Mouse (Mus musculus) adrenal gland, postnatal 10 days (tissue): ENCODE results near the gene Cetn3. TPM values are rescaled to one million over a fixed set of nuclear protein-coding genes. Genes with fewer than 3 reads are reported as not detected.

Source experiments
- DNase-seq: peaks from one replicate; pipeline ENCODE4 v3.0.0; 2021; ENCODE audit warnings: mixed read lengths
- long read RNA-seq, 2 experiments: library from polyadenylated mRNA; stranded (forward); transcript quantifications; one replicate each; pipeline ENCODE4 v2.0.0; 2021
- total RNA-seq, 2 experiments: library from RNA; stranded (reverse); gene quantifications; 2 replicates each; pipeline ENCODE4 v1.2.3; 2021

Cetn3 gene
- 100 to 1,000 TPM; 120 to 138 TPM for total RNA-seq
- long read RNA-seq, experiment 1, transcript Cetn3-201 (5 exons, 1,226 nt): major isoform, 104 of 123 reads
- long read RNA-seq, experiment 1, transcript Cetn3-203 (2 exons, 529 nt): minor isoform, 6 of 123 reads
- long read RNA-seq, experiment 1, partial matches to known transcripts: 7 of 123 reads
- long read RNA-seq, experiment 1, other reads (novel, unspliced or antisense): 6 of 123 reads
- long read RNA-seq, experiment 2, transcript Cetn3-203 (2 exons, 529 nt): minor isoform, 5 of 99 reads
- long read RNA-seq, experiment 2, transcript Cetn3-201 (5 exons, 1,226 nt): major isoform, 92 of 99 reads
- long read RNA-seq, experiment 2, partial matches to known transcripts: 1 of 99 reads
- long read RNA-seq, experiment 2, other reads (novel, unspliced or antisense): 1 of 99 reads

DNA sequence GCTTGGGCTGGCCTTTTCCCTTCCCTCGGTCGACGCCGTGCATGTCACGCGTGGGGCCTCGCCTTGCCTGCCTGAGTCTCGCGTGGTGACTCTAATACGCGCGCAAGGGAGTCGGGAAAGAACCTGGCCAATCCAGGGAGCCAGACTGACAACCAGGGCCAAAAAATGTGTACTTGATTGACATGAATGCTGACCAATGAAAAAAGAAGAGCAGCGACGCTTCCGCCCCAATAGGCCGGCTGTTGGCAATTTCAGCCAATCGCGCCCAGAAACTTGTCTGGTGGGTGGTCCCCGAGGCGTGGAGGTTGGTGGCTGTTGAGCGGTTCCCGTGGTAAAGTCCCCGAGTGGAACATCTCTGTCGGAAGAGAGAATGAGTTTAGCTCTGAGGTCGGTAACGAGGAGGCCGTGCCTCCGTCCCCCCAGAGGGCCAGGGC, at the start of gene Cetn3:
Cetn3 (plus strand) TSS at position 107 of the 434 bp plus-strand sequence.
- DNase-seq: peak; percentile 91

- DNase-seq: no peak
Measured at GRCm38 (mm10) chr13:81736606-81737005, 46.3 kb upstream of the Cetn3 start.

GRCm38 (mm10) chr13:81740898-81741297, 42.0 kb upstream of the Cetn3 start:
- DNase-seq: no peak

DNA sequence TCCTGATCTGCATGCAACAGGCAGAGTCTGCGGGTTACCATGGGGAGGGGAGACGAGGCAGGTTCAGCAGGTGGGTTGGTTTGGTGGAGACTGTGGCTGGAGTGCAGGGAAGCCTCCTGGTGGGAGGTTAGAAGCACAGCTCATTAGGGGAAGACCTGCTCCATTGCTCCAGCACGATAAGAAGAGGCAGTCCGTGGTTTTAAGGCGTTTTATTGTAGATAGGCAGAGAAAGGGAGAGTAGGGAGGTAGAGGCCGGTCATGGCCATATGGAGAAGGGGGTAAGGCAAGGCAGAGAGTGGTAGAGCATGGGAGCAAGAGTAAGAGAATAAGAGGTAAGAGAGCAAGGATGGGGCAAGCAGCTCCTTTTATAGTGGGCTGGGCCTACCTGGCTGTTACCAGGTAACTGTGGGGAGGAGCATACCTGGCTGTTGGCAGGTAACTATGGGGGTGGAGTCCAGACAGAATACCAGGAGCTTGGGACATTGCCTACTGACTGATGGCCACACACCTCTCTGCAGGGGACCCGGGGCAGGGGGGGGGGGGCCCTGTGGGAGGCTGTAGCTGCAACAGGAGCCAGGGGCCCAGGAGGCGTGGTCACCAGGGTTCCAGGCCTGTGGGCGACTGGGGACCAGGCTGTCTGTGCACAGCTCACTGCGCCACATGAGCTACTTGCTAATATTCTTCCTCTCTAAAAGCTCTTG, 39.3 kb upstream of the Cetn3 start:
- no peak for DNase-seq

- DNase-seq: no peak
Measured at GRCm38 (mm10) chr13:81744092-81744396, 38.8 kb upstream of the Cetn3 start.

DNA sequence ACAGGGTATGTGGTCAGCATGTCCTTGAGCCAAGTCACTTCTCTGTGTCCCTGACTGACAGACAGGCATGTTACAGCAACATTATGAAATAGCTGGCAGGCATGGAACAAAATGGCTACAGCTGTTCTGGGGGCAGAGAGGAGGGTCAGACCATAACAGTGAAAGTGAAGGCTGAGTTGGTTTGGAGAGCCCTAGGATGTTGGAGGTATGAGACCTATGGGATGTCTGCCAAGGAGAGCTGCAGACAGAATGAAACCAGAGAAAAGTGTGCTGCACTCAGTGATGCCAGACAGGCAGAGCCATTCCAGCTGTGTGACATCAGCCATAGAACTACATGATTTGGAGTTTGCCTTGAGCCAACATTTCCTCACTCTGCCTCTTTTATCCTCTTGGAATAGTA, 28.0 kb upstream of the Cetn3 start:
- no peak for DNase-seq

GRCm38 (mm10) chr13:81755324-81755723, 27.6 kb upstream of the Cetn3 start:
- DNase-seq: no peak

- DNase-seq: peak; percentile 49
Measured at GRCm38 (mm10) chr13:81757058-81757660, 25.7 kb upstream of the Cetn3 start.

GRCm38 (mm10) chr13:81760379-81760778, 22.5 kb upstream of the Cetn3 start:
- DNase-seq: peak; percentile 71

GRCm38 (mm10) chr13:81761566-81762186, 21.2 kb upstream of the Cetn3 start:
- DNase-seq: peak; percentile 37

- no peak for DNase-seq
Measured at GRCm38 (mm10) chr13:81764173-81764572, 18.7 kb upstream of the Cetn3 start.

DNA sequence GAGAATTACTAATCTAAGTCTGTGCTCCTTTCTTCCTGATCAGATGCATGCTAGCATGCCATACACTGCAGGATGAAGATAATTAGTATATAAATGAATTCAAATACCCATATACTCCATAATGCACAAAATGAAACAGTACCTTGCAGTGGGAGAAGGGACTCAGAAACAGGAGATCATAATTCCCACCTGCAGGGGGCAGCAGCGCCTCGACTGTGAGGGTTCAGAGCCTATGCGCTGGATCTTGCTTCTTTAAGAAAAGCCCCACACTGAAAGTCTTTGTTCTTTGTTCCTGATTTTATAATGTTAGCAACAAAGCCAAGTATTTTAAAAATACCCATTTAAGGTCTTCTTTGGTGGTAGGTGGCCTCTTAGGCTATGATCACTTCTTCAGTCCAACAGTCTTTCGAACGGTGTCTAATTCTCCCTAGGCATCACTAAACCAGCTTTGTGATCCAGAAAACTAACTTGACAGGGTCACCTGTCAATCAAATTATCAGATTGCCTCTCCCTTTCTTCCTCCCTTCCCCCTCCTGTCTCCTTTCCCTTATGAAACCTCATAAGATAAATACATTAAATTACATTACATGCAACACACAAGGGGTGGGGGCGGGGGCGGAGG, 15.7 kb upstream of the Cetn3 start:
- DNase-seq: peak; percentile 80

DNA sequence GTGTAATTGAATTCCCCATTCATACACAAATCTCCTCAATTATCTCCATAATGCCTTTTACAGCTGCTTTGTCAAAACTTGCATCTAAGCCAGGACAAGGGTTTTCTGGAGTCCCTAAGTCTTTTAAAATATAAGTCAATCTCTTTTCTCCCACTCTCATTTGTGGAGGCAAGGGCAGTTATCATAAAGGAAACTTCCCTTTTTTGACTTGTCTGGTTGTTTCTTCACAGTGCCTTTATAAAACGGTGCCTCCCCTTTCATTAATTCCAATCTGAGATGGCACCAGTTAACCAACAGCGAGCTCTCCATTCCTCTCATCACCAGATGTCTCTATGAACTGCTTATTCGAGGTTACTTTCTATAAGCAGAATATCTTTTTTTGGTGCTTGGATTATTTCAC, 6.7 kb upstream of the Cetn3 start:
- no peak for DNase-seq

GRCm38 (mm10) chr13:81782475-81782874, 402 bp upstream of the Cetn3 start:
- DNase-seq: no peak

- peak; percentile 99 for DNase-seq
Measured at GRCm38 (mm10) chr13:81783405-81784342, 797 bp downstream of the Cetn3 start.

- DNase-seq: no peak
Measured at GRCm38 (mm10) chr13:81785766-81786480, 3.0 kb downstream of the Cetn3 start.

- no peak for DNase-seq
Measured at GRCm38 (mm10) chr13:81790160-81790559, 7.3 kb downstream of the Cetn3 start.

DNA sequence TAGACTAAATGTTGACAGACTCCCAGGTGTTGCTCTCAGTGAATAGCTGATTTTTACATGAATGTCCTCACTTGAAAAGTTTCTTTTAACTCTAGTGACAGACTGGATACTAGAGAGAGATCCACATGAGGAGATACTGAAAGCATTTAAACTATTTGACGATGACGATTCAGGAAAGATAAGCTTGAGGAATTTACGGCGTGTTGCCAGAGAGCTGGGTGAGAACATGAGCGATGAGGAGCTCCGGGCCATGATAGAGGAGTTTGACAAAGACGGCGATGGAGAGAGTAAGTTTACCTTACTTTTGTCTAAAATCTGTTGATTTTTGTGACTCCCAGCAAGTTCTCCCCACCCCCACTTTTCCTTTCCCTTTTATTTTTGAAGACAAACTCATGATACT, 9.0 kb downstream of the Cetn3 start:
- DNase-seq: peak; percentile 17

DNA sequence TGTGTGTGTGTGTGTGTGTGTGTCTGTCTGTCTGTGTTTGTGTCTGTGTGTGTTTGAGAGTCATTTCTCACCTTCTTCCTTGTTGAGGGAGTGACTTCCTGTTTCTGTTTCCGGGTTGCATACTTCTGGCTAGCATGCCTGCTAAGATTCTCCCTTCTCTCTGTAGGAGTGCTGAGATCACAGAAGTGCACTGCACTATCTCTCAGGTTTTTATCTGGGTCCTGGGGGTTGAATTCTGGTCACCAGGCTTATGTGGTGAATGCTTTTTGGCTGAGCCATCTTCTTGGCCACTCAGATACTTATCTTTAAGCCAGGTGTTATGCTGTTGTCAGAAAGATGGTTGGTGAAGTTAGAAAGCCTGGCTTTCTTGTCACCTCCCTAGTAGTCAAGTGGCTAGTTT, 11.0 kb downstream of the Cetn3 start:
- no peak for DNase-seq

GRCm38 (mm10) chr13:81801121-81801520, 18.2 kb downstream of the Cetn3 start:
- no peak for DNase-seq

GRCm38 (mm10) chr13:81803713-81804112, 20.8 kb downstream of the Cetn3 start:
- DNase-seq: no peak
